Mouse (Mus musculus) CH12.LX (cell line): ENCODE measurements around the gene Pcsk1n. TPM values are rescaled to one million over a fixed set of nuclear protein-coding genes. Genes with fewer than 3 reads are reported as not detected.
A peak's percentile ranks its signal among the peaks of the same experiment; 100 is the strongest.
"Not testable (repeated sequence)": the region's sequence is repeated elsewhere in the genome, so short reads cannot be mapped to it uniquely, and the experiment has no call there.

Experiments used
- DNase-seq: peaks from one replicate; pipeline ENCODE4 v3.0.0-alpha.2; 2013; ENCODE audit errors: extremely low read depth
- H3K27ac ChIP-seq: 2 replicates; pipeline ENCODE4 v1.5.1; 2012; ENCODE audit warnings: low read depth, mild to moderate bottlenecking, control low read depth, moderate library complexity; ENCODE audit not compliant: insufficient read depth
- H3K27me3 ChIP-seq: replicated peaks from 2 replicates; pipeline ENCODE3; 2012; ENCODE audit warnings: inconsistent platforms
- H3K36me3 ChIP-seq, 2 experiments: replicated peaks in 1 of 2; 2 replicates each; pipeline versions ENCODE3 to v1.6.1; 2012; ENCODE audit warnings: inconsistent platforms in 1 of 2, low read length in 1 of 2, mild to moderate bottlenecking in 1 of 2, mixed read lengths in 1 of 2, moderate library complexity in 1 of 2; ENCODE audit not compliant: control insufficient read depth in 1 of 2, insufficient read depth in 1 of 2
- H3K4me1 ChIP-seq, 2 experiments: 2 replicates each; pipeline ENCODE4 v1.6.1; 2012; ENCODE audit warnings: inconsistent platforms in 1 of 2, moderate library complexity in 1 of 2; ENCODE audit not compliant: insufficient read depth in 2 of 2, control insufficient read depth in 1 of 2
- H3K4me2 ChIP-seq: 2 replicates; pipeline ENCODE4 v1.6.1; 2012; ENCODE audit warnings: low read depth, mild to moderate bottlenecking, control low read depth; ENCODE audit not compliant: poor library complexity, insufficient read depth, severe bottlenecking
- H3K4me3 ChIP-seq, 3 experiments: fragments of 150-350 bp in 1 of 3; sonication (generic) in 1 of 3; replicated peaks in 1 of 3; 2 replicates each; pipeline versions ENCODE3 to v1.5.1; 2011 to 2012; ENCODE audit warnings: low read depth in 2 of 3, low read length in 2 of 3, mild to moderate bottlenecking in 2 of 3, moderate library complexity in 2 of 3, control low read depth in 1 of 3, improper control_type of control experiment in 1 of 3, inconsistent platforms in 1 of 3, mixed read lengths in 1 of 3; ENCODE audit not compliant: poor library complexity in 1 of 3
- H3K79me2 ChIP-seq: replicated peaks from 2 replicates; pipeline ENCODE4 v1.6.1; 2012; ENCODE audit warnings: mild to moderate bottlenecking, moderate library complexity; ENCODE audit not compliant: control insufficient read depth, poor library complexity, insufficient read depth, severe bottlenecking; ENCODE audit errors: extremely low read depth
- H3K9ac ChIP-seq: 2 replicates; pipeline ENCODE4 v1.6.1; 2012; ENCODE audit warnings: low read depth, mild to moderate bottlenecking, control low read depth, moderate library complexity; ENCODE audit not compliant: insufficient read depth
- H3K9me3 ChIP-seq: replicated peaks from 2 replicates; pipeline ENCODE3; 2012; ENCODE audit warnings: low read length, inconsistent platforms, mixed read lengths
- CHD1 ChIP-seq: IDR thresholded peaks from 2 replicates; pipeline ENCODE4 v1.6.1; 2012; ENCODE audit warnings: low read depth, low read length, improper control_type of control experiment, inconsistent platforms
- CHD2 ChIP-seq: IDR thresholded peaks from 2 replicates; pipeline ENCODE4 v1.6.1; 2011; ENCODE audit warnings: low read length, improper control_type of control experiment
- CTCF ChIP-seq, 2 experiments: IDR thresholded peaks in 1 of 2; conservative IDR thresholded peaks in 1 of 2; 2 replicates each; pipeline ENCODE4 v1.5.1; 2011 to 2012; ENCODE audit warnings: low read depth in 2 of 2, low read length in 2 of 2, improper control_type of control experiment in 1 of 2, inconsistent platforms in 1 of 2, mild to moderate bottlenecking in 1 of 2, moderate library complexity in 1 of 2
- ELF1 ChIP-seq: IDR thresholded peaks from 2 replicates; pipeline ENCODE4 v1.6.1; 2014; ENCODE audit warnings: low read depth, mild to moderate bottlenecking, inconsistent platforms, low read length, improper control_type of control experiment
- ETS1 ChIP-seq: conservative IDR thresholded peaks from 2 replicates; pipeline ENCODE4 v1.6.1; 2012; ENCODE audit warnings: low read depth, mild to moderate bottlenecking, inconsistent platforms, low read length, improper control_type of control experiment, moderate library complexity
- HCFC1 ChIP-seq: IDR thresholded peaks from 2 replicates; pipeline ENCODE4 v1.6.1; 2012; ENCODE audit warnings: low read depth, mild to moderate bottlenecking, inconsistent platforms, low read length, improper control_type of control experiment
- IRF4 ChIP-seq: IDR thresholded peaks from 2 replicates; pipeline ENCODE4 v1.6.1; 2014; ENCODE audit warnings: low read depth, mild to moderate bottlenecking, inconsistent platforms, low read length, improper control_type of control experiment
- JUN ChIP-seq: IDR thresholded peaks from 2 replicates; pipeline ENCODE4 v1.6.1; 2011; ENCODE audit warnings: low read depth, mild to moderate bottlenecking, low read length, improper control_type of control experiment, moderate library complexity; ENCODE audit not compliant: insufficient read depth
- JUND ChIP-seq: conservative IDR thresholded peaks from 2 replicates; pipeline ENCODE4 v1.6.1; 2011; ENCODE audit warnings: low read depth, low read length, improper control_type of control experiment
- MAFK ChIP-seq: IDR thresholded peaks from 2 replicates; pipeline ENCODE4 v1.6.1; 2011; ENCODE audit warnings: low read length, improper control_type of control experiment; ENCODE audit not compliant: insufficient replicate concordance
- MAX ChIP-seq: IDR thresholded peaks from 2 replicates; pipeline ENCODE4 v1.6.1; 2011; ENCODE audit warnings: low read length, improper control_type of control experiment
- MXI1 ChIP-seq: IDR thresholded peaks from 2 replicates; pipeline ENCODE4 v1.6.1; 2011; ENCODE audit warnings: mild to moderate bottlenecking, low read depth, low read length, improper control_type of control experiment
- POLR2AphosphoS2 ChIP-seq: IDR thresholded peaks from 2 replicates; pipeline ENCODE4 v1.6.1; 2011; ENCODE audit warnings: low read depth, low read length, improper control_type of control experiment
- RAD21 ChIP-seq: IDR thresholded peaks from 2 replicates; pipeline ENCODE4 v1.6.1; 2011; ENCODE audit warnings: low read depth, mild to moderate bottlenecking, low read length, improper control_type of control experiment, moderate library complexity
- RCOR1 ChIP-seq: conservative IDR thresholded peaks from 2 replicates; pipeline ENCODE4 v1.6.1; 2012; ENCODE audit warnings: low read depth, mild to moderate bottlenecking, inconsistent platforms, low read length, improper control_type of control experiment
- SMC3 ChIP-seq: IDR thresholded peaks from 2 replicates; pipeline ENCODE4 v1.6.1; 2011; ENCODE audit warnings: low read depth, low read length, improper control_type of control experiment
- TBP ChIP-seq: conservative IDR thresholded peaks from 2 replicates; pipeline ENCODE4 v1.6.1; 2011; ENCODE audit warnings: low read depth, low read length, improper control_type of control experiment
- UBTF ChIP-seq: IDR thresholded peaks from 2 replicates; pipeline ENCODE4 v1.6.1; 2012; ENCODE audit warnings: low read depth, mild to moderate bottlenecking, inconsistent platforms, low read length, improper control_type of control experiment, moderate library complexity
- USF2 ChIP-seq: conservative IDR thresholded peaks from 2 replicates; pipeline ENCODE4 v1.6.1; 2011; ENCODE audit warnings: low read depth, low read length, improper control_type of control experiment
- ZC3H11A ChIP-seq: IDR thresholded peaks from 2 replicates; pipeline ENCODE4 v1.6.1; 2012; ENCODE audit warnings: low read depth, mild to moderate bottlenecking, inconsistent platforms, low read length, improper control_type of control experiment
- ZNF384 ChIP-seq: IDR thresholded peaks from 2 replicates; pipeline ENCODE4 v1.6.1; 2012; ENCODE audit warnings: low read depth, low read length, improper control_type of control experiment, inconsistent platforms
- dilution Hi-C: fragments of 300-500 bp; cut with MboI; formaldehyde crosslinking; loops from 2 replicates; pipeline ENCODE4 v1.14.3; 2020; ENCODE audit warnings: low sequenced_read_pairs; ENCODE audit not compliant: extremely low pct_unique_long_range_greater_than_20kb, extremely low pct_ligation_motif_present
- in situ Hi-C: fragments of 300-500 bp; cut with MboI; formaldehyde crosslinking; loops from 3 replicates; pipeline ENCODE4 v1.14.3; 2019; ENCODE audit warnings: low sequenced_read_pairs, low pct_ligation_motif_present, low pct_unique_long_range_greater_than_20kb, mixed read lengths
- polyA plus RNA-seq: library from polyadenylated mRNA; unstranded; fragments of >175 nt; gene quantifications from 2 replicates; pipeline ENCODE4 v1.2.1, GENCODE M21; 2012; ENCODE audit warnings: low read depth; ENCODE audit not compliant: insufficient read length
- total RNA-seq, 2 experiments: library from RNA; depleted of rRNA; stranded (reverse); fragments of 300-350 nt in 1 of 2; fragments of >200 nt in 1 of 2; gene quantifications; 2 replicates each; pipeline ENCODE4 v1.2.3; 2012 to 2014

Pcsk1n gene
- total and polyA plus RNA-seq, 3 experiments, result not detected

DNA sequence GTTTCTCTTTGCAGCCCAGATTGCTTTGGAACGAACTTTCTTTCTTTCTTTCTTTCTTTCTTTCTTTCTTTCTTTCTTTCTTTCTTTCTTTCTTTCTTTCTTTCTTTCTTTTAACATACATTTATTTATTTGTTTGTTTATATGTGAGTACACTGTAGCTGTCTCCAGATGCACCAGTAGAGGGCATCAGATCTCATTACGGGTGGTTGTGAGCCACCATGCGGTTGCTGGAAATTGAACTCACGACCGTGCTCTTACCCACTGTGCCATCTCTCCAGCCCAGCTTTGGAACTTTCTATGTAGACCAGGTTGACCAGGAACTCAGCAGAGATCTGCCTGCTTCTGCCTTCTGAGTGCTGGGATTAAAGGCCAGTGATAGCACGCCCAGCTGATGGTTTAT, 1.7 kb upstream of the Pcsk1n start:
- H3K4me3 ChIP-seq, H3K4me2 ChIP-seq, H3K9me3 ChIP-seq, H3K4me1 ChIP-seq, H3K36me3 ChIP-seq, H3K9ac ChIP-seq, DNase-seq, dilution Hi-C loops, H3K79me2 ChIP-seq, H3K27me3 ChIP-seq, H3K27ac ChIP-seq: not testable (repeated sequence)
- in situ Hi-C loops, result loop anchor here (25.0 kb wide), 1 partner anchor 194 kb away; no protein-coding TSS in a partner anchor
- TF ChIP-seq SMC3, result peak; percentile 20; the same call in 1 of the 2 replicates
- TF ChIP-seq CTCF (conservative IDR thresholded peaks at IDR 0.05 in 1 of 2, IDR thresholded peaks at IDR 0.05 in 1 of 2; ENCODE audit: low read depth in 2 of 2, low read length in 2 of 2), result peak in 1 of 2 experiments; percentile 55; a peak in 2 of 4 replicates

GRCm38 (mm10) chrX:7922032-7922431, 2.4 kb downstream of the Pcsk1n start:
- H3K9me3 ChIP-seq, result no peaks in the 10 kb centered on the region
- no peak for TF ChIP-seq MXI1
- TF ChIP-seq UBTF, result no peak
- TF ChIP-seq TBP, result no peak
- no peak for TF ChIP-seq RAD21
- TF ChIP-seq MAFK, result no peak
- no peaks in the 10 kb centered on the region for H3K36me3 ChIP-seq
- no peak overlapping the region for H3K9ac ChIP-seq
- no peak overlapping the region for H3K4me2 ChIP-seq
- H3K79me2 ChIP-seq, result no peaks in the 10 kb centered on the region
- no peak overlapping the region for H3K4me3 ChIP-seq
- in situ Hi-C loops (loop anchor here (25.0 kb wide), 1 partner anchor 190 kb away; no protein-coding TSS in a partner anchor), dilution Hi-C loops (no loop called here)
- no peaks in the 10 kb centered on the region for H3K27me3 ChIP-seq
- peaks cover 0 to 4% of the 10 kb centered on the region in 2 experiments; a peak in 1 of 4 replicates for H3K4me1 ChIP-seq
- H3K27ac ChIP-seq, result no peak overlapping the region
- no peak for DNase-seq

DNA sequence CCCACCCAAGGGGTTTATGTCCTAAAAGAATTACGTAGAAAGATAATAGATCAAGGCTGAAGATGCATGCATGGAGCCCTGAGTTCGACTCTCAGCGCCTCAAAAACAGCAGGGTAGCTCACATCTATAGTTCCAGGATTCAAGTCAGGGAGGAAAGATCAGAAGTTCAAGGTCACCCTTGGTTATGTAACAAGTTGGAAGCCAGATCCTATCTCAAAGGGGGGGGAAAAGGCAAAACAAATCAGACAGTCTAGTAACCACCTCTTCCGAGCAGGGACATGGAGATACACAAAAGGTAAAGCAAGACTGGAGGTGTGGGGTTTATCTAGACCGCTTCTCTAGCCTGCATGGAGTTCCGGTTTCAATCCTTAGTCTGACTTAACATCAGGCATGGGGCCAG, 6.6 kb downstream of the Pcsk1n start:
- Histone ChIP-seq H3K4me3 (no peak overlapping the region), H3K27ac (no peak overlapping the region), H3K79me2 (no peaks in the 10 kb centered on the region), H3K4me1 (peaks cover 0 to 4% of the 10 kb centered on the region in 2 experiments; a peak in 1 of 4 replicates), H3K4me2 (no peak overlapping the region), H3K9ac (no peak overlapping the region), H3K9me3 (no peaks in the 10 kb centered on the region), H3K36me3 (peaks cover 7 to 19% of the 10 kb centered on the region in 2 experiments), H3K27me3 (no peaks in the 10 kb centered on the region)
- dilution Hi-C loops, result no loop called here
- in situ Hi-C loops, result no loop called here
- no peak for TF ChIP-seq RAD21
- TF ChIP-seq ETS1, result no peak
- no peak for TF ChIP-seq TBP
- no peak for TF ChIP-seq MXI1
- no peak for TF ChIP-seq ZC3H11A
- no peak for TF ChIP-seq IRF4
- no peak for TF ChIP-seq UBTF
- TF ChIP-seq JUND, result no peak
- no peak for TF ChIP-seq RCOR1
- TF ChIP-seq ELF1, result no peak
- no peak for TF ChIP-seq ZNF384
- no peak for TF ChIP-seq CHD1
- TF ChIP-seq USF2, result no peak
- TF ChIP-seq MAX, result no peak
- TF ChIP-seq HCFC1, result no peak
- TF ChIP-seq CHD2, result no peak
- no peak for TF ChIP-seq MAFK
- no peak for TF ChIP-seq POLR2AphosphoS2
- TF ChIP-seq JUN, result no peak
- no peak for DNase-seq
